Comparison of ENCODE assay signal across 21 mouse cellular contexts in the genomic region with DNA sequence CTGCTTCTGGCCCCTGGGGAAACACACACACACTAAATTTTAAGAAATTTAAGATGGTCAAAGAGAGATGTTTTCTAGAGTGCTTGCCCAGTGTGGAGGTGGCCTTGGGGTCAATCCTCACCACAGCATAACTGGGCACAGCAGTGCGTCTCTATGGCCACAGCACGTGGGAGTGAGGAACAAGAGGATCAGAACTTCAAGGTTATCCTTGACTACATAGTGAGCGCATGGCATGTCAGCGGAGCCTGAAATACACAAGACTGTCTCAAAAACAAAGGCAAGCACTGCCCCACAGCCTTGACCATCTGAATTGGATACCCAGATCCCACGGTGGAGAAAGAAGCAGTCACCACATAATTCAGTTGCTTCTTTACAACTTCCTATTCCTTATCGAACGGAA. TPM values are rescaled to one million over a fixed set of nuclear protein-coding genes. Genes with fewer than 3 reads are reported as not detected.
DNase-seq lines count a peak whose midpoint lies in the region; ATAC-seq lines count a peak whose summit lies in the region.
"Had no signal": no experiment of that assay in that cellular context is flagged by ENCODE, and none has a peak within 500 bp of the region (broad histone marks: within the 10 kb centered on the region; RNA-seq: fewer than 3 reads in every experiment).

No protein-coding gene starts in this region.

- no peak overlapping the region for H3K27ac ChIP-seq in liver, embryonic 11.5 days (ENCODE audit: low read depth, low read length)
- H3K27ac ChIP-seq: embryonic facial prominence, embryonic 10.5 days; forebrain, embryonic 13.5 days; gastrocnemius, adult 2 months; hindbrain, embryonic 10.5 days had no signal

- H3K9me3 ChIP-seq in liver, embryonic 11.5 days (ENCODE audit: control insufficient read depth, low read length) = no peaks in the 10 kb centered on the region; the same call in 1 of the 2 replicates
- H3K9me3 ChIP-seq: forebrain, embryonic 13.5 days had no signal

- ATAC-seq in liver, embryonic 11.5 days (replicated peaks; ENCODE audit: low FRiP score) = no peak
- ATAC-seq: forebrain, embryonic 13.5 days; forebrain, postnatal 0 days; hindbrain, embryonic 16.5 days; inflammation-experienced regulatory T-cells, adult 6 months had no signal

- H3K36me3 ChIP-seq in liver, embryonic 11.5 days (ENCODE audit: control insufficient read depth, insufficient read depth, low read length) = no peaks in the 10 kb centered on the region
- H3K36me3 ChIP-seq: embryonic facial prominence, embryonic 10.5 days; heart, embryonic 12.5 days; hindbrain, embryonic 10.5 days had no signal

- H3K4me3 ChIP-seq in liver, embryonic 11.5 days (ENCODE audit: low read depth, low read length) = no peak overlapping the region
- H3K4me3 ChIP-seq: embryonic facial prominence, embryonic 10.5 days; forebrain, embryonic 13.5 days; gastrocnemius, adult 2 months; heart, embryonic 12.5 days; hindbrain, embryonic 10.5 days had no signal

- H3K4me1 ChIP-seq in liver, embryonic 11.5 days (replicated peaks; ENCODE audit: control insufficient read depth, insufficient read depth, low read length) = no peaks in the 10 kb centered on the region
- H3K4me1 ChIP-seq: embryonic facial prominence, embryonic 10.5 days; forebrain, embryonic 13.5 days; heart, embryonic 12.5 days; hindbrain, embryonic 10.5 days had no signal

- no peak overlapping the region for H3K4me2 ChIP-seq in liver, embryonic 11.5 days
- H3K4me2 ChIP-seq: forebrain, embryonic 13.5 days; heart, embryonic 12.5 days had no signal

- H3K9ac ChIP-seq in liver, embryonic 11.5 days (ENCODE audit: low read depth, low read length) = no peak overlapping the region
- H3K9ac ChIP-seq: forebrain, embryonic 13.5 days; forebrain, postnatal 0 days; heart, embryonic 12.5 days had no signal

- DNase-seq in adrenal gland, adult 2 months = peak; percentile 34
- no peak for DNase-seq in adrenal gland, adult 18-20 months (ENCODE audit: low spot score in 2 of 2)
- DNase-seq in adrenal gland, adult 8-10 months = peak; percentile 23
- peak; percentile 21 for DNase-seq in adrenal gland, postnatal 25 days
- peak; percentile 79 for DNase-seq in testis, postnatal 14 days (ENCODE audit: low spot score)
- DNase-seq in kidney, postnatal 10 days = no peak
- DNase-seq in liver, embryonic 11.5 days (ENCODE audit: low spot score) = no peak
- DNase-seq: cerebellum, adult 11-12 months; cerebellum, adult 9-10 months; cerebellum, postnatal 36 days; forebrain, postnatal 0 days; gastrocnemius, adult 2 months; gastrocnemius, postnatal 25 days had no signal

- no peaks in the 10 kb centered on the region for H3K27me3 ChIP-seq in liver, embryonic 11.5 days (replicated peaks; ENCODE audit: control insufficient read depth, insufficient read depth, low read length)
- H3K27me3 ChIP-seq: forebrain, embryonic 13.5 days; heart, embryonic 12.5 days had no signal

- WGBS in liver, embryonic 11.5 days = 81% methylated on average over 7 of the region's 7 CpGs

RNA-seq across cellular contexts. Expression of a gene that starts 1.5 kb away (rescaled TPM):
- total RNA-seq in adrenal gland, adult 2 months (2021) = 10 to 100 TPM in 1 of 2 experiments, 1 to 10 TPM in 1; 7.6 to 23.8 TPM
- 28.4 and 56.6 TPM in 2 replicates for polyA plus RNA-seq in adrenal gland, adult 2 months (2012; rRNA removed)
- 10 to 100 TPM in 1 of 2 experiments, 1 to 10 TPM in 1; 8.7 to 14.2 TPM for total RNA-seq in adrenal gland, adult 18-20 months (2021)
- total RNA-seq in adrenal gland, adult 8-10 months (2022) = 10 to 100 TPM in 3 of 4 experiments, 1 to 10 TPM in 1; 7.9 to 47.4 (median 28.9) TPM
- total RNA-seq in adrenal gland, postnatal 25 days (2021) = 8.0 and 14.9 TPM in 2 replicates
- polyA plus RNA-seq in liver, embryonic 11.5 days (2014; fragmentation: Nextera tagmentation; extraction: Ambion mirVana) = 2.0 and 2.1 TPM in 2 replicates

RNA-seq across cellular contexts. Expression of a gene that starts 22.9 kb away (rescaled TPM):
- total RNA-seq in adrenal gland, adult 2 months (2021) = 1 to 10 TPM; 1.1 to 1.3 TPM
- 2.0 and 2.6 TPM in 2 replicates for polyA plus RNA-seq in adrenal gland, adult 2 months (2012; rRNA removed)
- total RNA-seq in adrenal gland, adult 18-20 months (2021) = 1 to 10 TPM; 1.8 to 2.8 TPM
- total RNA-seq in adrenal gland, adult 8-10 months (2022) = 1 to 10 TPM in 2 of 4 experiments, under 1 TPM in 2; 0.55 to 2.9 (median 1.6) TPM
- total RNA-seq in adrenal gland, postnatal 25 days (2021) = 0.61 and 0.76 TPM in 2 replicates
- polyA plus RNA-seq in liver, embryonic 11.5 days (2014; fragmentation: Nextera tagmentation; extraction: Ambion mirVana) = 0.06 and 0.07 TPM in 2 replicates
- total RNA-seq: granulocyte monocyte progenitor cell, adult 5-6 weeks had no signal
- polyA plus RNA-seq: inflammation-experienced regulatory T-cells, adult 6 months had no signal

RNA-seq across cellular contexts. Expression of a gene that starts 23.5 kb away (rescaled TPM):
- total RNA-seq in adrenal gland, adult 2 months (2021) = not detected
- polyA plus RNA-seq in adrenal gland, adult 2 months (2012; rRNA removed) = not detected in 2 replicates
- total RNA-seq in adrenal gland, adult 18-20 months (2021) = not detected
- under 1 TPM in 3 of 4 experiments, not detected in 1; 0.12 to 0.46 (median 0.34) TPM for total RNA-seq in adrenal gland, adult 8-10 months (2022)
- total RNA-seq in adrenal gland, postnatal 25 days (2021) = 0.12 TPM in 1 of 2 replicates, not detected in the other
- polyA plus RNA-seq in liver, embryonic 11.5 days (2014; fragmentation: Nextera tagmentation; extraction: Ambion mirVana) = not detected in 2 replicates
- total RNA-seq: granulocyte monocyte progenitor cell, adult 5-6 weeks; heart, adult 8-10 months had no signal

RNA-seq across cellular contexts. Expression of a gene that starts 34.6 kb away (rescaled TPM):
- 10 to 100 TPM; 26.6 to 35.2 TPM for total RNA-seq in adrenal gland, adult 2 months (2021)
- 77.3 and 102 TPM in 2 replicates for polyA plus RNA-seq in adrenal gland, adult 2 months (2012; rRNA removed)
- 10 to 100 TPM; 29.9 to 30.2 TPM for total RNA-seq in adrenal gland, adult 18-20 months (2021)
- total RNA-seq in adrenal gland, adult 8-10 months (2022) = 10 to 100 TPM; 33.4 to 48.2 (median 40.4) TPM
- 28.0 and 33.7 TPM in 2 replicates for total RNA-seq in adrenal gland, postnatal 25 days (2021)
- polyA plus RNA-seq in liver, embryonic 11.5 days (2014; fragmentation: Nextera tagmentation; extraction: Ambion mirVana) = 53.4 and 60.5 TPM in 2 replicates

RNA-seq across cellular contexts. Expression of a gene that starts 53.6 kb away (rescaled TPM):
- total RNA-seq in adrenal gland, adult 2 months (2021) = 10 to 100 TPM; 37.7 to 41.9 TPM
- 137 and 144 TPM in 2 replicates for polyA plus RNA-seq in adrenal gland, adult 2 months (2012; rRNA removed)
- 10 to 100 TPM; 35.1 to 38.5 TPM for total RNA-seq in adrenal gland, adult 18-20 months (2021)
- total RNA-seq in adrenal gland, adult 8-10 months (2022) = 10 to 100 TPM; 40.6 to 51.2 (median 45.5) TPM
- 40.7 and 44.1 TPM in 2 replicates for total RNA-seq in adrenal gland, postnatal 25 days (2021)
- polyA plus RNA-seq in liver, embryonic 11.5 days (2014; fragmentation: Nextera tagmentation; extraction: Ambion mirVana) = 45.1 and 46.5 TPM in 2 replicates

Comparison
In these comparisons a context has a peak if more than half of its experiments do, and no peak if none do; other contexts are left out.
1. DNase-seq: peak in adrenal gland, adult 2 months (single experiment), adrenal gland, adult 8-10 months (single experiment), adrenal gland, postnatal 25 days (single experiment) and testis, postnatal 14 days (single experiment); none in adrenal gland, adult 18-20 months (0 of 2), kidney, postnatal 10 days (single experiment) and liver, embryonic 11.5 days (single experiment).